Mouse (Mus musculus) ES-E14 (cell line): ENCODE measurements at regions not wholly inside any gene's neighbourhood (a gene's known extent, or its start where the extent isn't known, plus 50 kb on each side); places are given as distances from the start of the nearest gene placed in this dataset.

ENCODE experiments used
- DNase-seq: peaks from one replicate; pipeline ENCODE4 v3.0.0-alpha.2; 2013; ENCODE audit warnings: low read depth, low spot score
- H3K27ac ChIP-seq: 2 replicates; pipeline ENCODE4 v1.5.1; 2012; ENCODE audit warnings: low read depth, mild to moderate bottlenecking, low read length, moderate library complexity, mixed read lengths; ENCODE audit not compliant: poor library complexity, insufficient read depth, severe bottlenecking
- H3K36me3 ChIP-seq: 2 replicates; pipeline ENCODE4 v1.6.1; 2012; ENCODE audit warnings: mild to moderate bottlenecking, low read length, moderate library complexity, mixed read lengths; ENCODE audit not compliant: control insufficient read depth, poor library complexity, insufficient read depth, severe bottlenecking
- H3K4me1 ChIP-seq, 2 experiments: fragments of 150-350 bp in 1 of 2; sonication (generic) in 1 of 2; 2 replicates each; pipeline ENCODE4 v1.6.1; 2012; ENCODE audit warnings: low read length in 2 of 2, mild to moderate bottlenecking in 1 of 2, mixed read lengths in 1 of 2; ENCODE audit not compliant: control insufficient read depth in 2 of 2, insufficient read depth in 2 of 2, poor library complexity in 1 of 2
- H3K4me3 ChIP-seq, 2 experiments: fragments of 150-350 bp in 1 of 2; sonication (generic) in 1 of 2; 2 replicates each; pipeline ENCODE4 v1.5.1; 2012; ENCODE audit warnings: low read length in 2 of 2, low read depth in 1 of 2, mild to moderate bottlenecking in 1 of 2, mixed read lengths in 1 of 2; ENCODE audit not compliant: insufficient read depth in 1 of 2, poor library complexity in 1 of 2, severe bottlenecking in 1 of 2
- H3K9ac ChIP-seq: 2 replicates; pipeline ENCODE4 v1.6.1; 2012; ENCODE audit warnings: low read depth, mild to moderate bottlenecking, low read length, mixed read lengths; ENCODE audit not compliant: poor library complexity, insufficient read depth, severe bottlenecking
- H3K9me3 ChIP-seq: fragments of 150-350 bp; sonication (generic); 2 replicates; pipeline ENCODE4 v1.6.1; 2012; ENCODE audit warnings: low read depth, mild to moderate bottlenecking, low read length; ENCODE audit not compliant: control insufficient read depth, insufficient read depth
- CHD2 ChIP-seq: IDR thresholded peaks from 2 replicates; pipeline ENCODE4 v1.6.1; 2014; ENCODE audit warnings: mild to moderate bottlenecking, low read depth, low read length, inconsistent platforms
- HCFC1 ChIP-seq: IDR thresholded peaks from 2 replicates; pipeline ENCODE4 v1.6.1; 2012; ENCODE audit warnings: low read length, inconsistent platforms, borderline replicate concordance; ENCODE audit not compliant: insufficient read depth
- MAFK ChIP-seq: IDR thresholded peaks from 2 replicates; pipeline ENCODE4 v1.6.1; 2014; ENCODE audit warnings: mild to moderate bottlenecking, low read depth, low read length, inconsistent platforms; ENCODE audit not compliant: insufficient read depth
- ZC3H11A ChIP-seq: IDR thresholded peaks from 2 replicates; pipeline ENCODE4 v1.6.1; 2012; ENCODE audit warnings: low read depth, mild to moderate bottlenecking, inconsistent platforms, low read length, borderline replicate concordance
- ZNF384 ChIP-seq: IDR thresholded peaks from 2 replicates; pipeline ENCODE4 v1.6.1; 2012; ENCODE audit warnings: low read depth, low read length, inconsistent platforms
- in situ Hi-C, 2 experiments: fragments of 600-800 bp; cut with MboI; formaldehyde crosslinking; loops; one replicate each; pipeline ENCODE4 v1.15.1; 2025; ENCODE audit warnings: low sequenced_read_pairs in 2 of 2, inconsistent platforms in 1 of 2; ENCODE audit not compliant: unreplicated experiment in 2 of 2

- H3K9me3 ChIP-seq, result no peaks in the 10 kb centered on the region
- no peaks in the 10 kb centered on the region for H3K36me3 ChIP-seq
- no peak overlapping the region for H3K27ac ChIP-seq
- TF ChIP-seq ZC3H11A (no peak), HCFC1 (no peak), MAFK (no peak), CHD2 (no peak), ZNF384 (no peak)
- no peak overlapping the region for H3K4me3 ChIP-seq
- in situ Hi-C loops, result no loop called here
- H3K4me1 ChIP-seq, result no peaks in the 10 kb centered on the region
- no peak for DNase-seq
- H3K9ac ChIP-seq, result no peak overlapping the region
These were observed 174.7 kb downstream of the Pou4f1 start for GRCm38 (mm10) chr14:104293147-104293546.

GRCm38 (mm10) chr14:104280353-104280752 is 187.4 kb downstream of the Pou4f1 start:
- Histone ChIP-seq H3K4me3 (no peak overlapping the region), H3K27ac (no peak overlapping the region), H3K9me3 (no peaks in the 10 kb centered on the region), H3K4me1 (no peaks in the 10 kb centered on the region), H3K9ac (no peak overlapping the region), H3K36me3 (no peaks in the 10 kb centered on the region)
- in situ Hi-C loops, result no loop called here
- TF ChIP-seq CHD2 (no peak), ZNF384 (no peak), ZC3H11A (no peak)
- DNase-seq, result no peak

GRCm38 (mm10) chr14:104279890-104280289 is 187.9 kb downstream of the Pou4f1 start:
- Histone ChIP-seq H3K4me3 (no peak overlapping the region), H3K9ac (no peak overlapping the region), H3K27ac (no peak overlapping the region), H3K9me3 (no peaks in the 10 kb centered on the region), H3K4me1 (no peaks in the 10 kb centered on the region), H3K36me3 (no peaks in the 10 kb centered on the region)
- DNase-seq, result no peak
- in situ Hi-C loops, result no loop called here
- TF ChIP-seq CHD2 (no peak), ZC3H11A (no peak), ZNF384 (no peak), MAFK (no peak), HCFC1 (no peak)

- no peak overlapping the region for H3K9ac ChIP-seq
- no peak for TF ChIP-seq HCFC1
- TF ChIP-seq MAFK, result no peak
- TF ChIP-seq CHD2, result no peak
- TF ChIP-seq ZNF384, result no peak
- no peak for TF ChIP-seq ZC3H11A
- H3K4me3 ChIP-seq, result no peak overlapping the region
- no peak for DNase-seq
- H3K36me3 ChIP-seq, result no peaks in the 10 kb centered on the region
- H3K4me1 ChIP-seq, result no peaks in the 10 kb centered on the region
- no peak overlapping the region for H3K27ac ChIP-seq
- in situ Hi-C loops, result no loop called here
- H3K9me3 ChIP-seq, result no peaks in the 10 kb centered on the region
These were observed 193.0 kb downstream of the Pou4f1 start for GRCm38 (mm10) chr14:104274752-104275151.

- H3K36me3 ChIP-seq, result no peaks in the 10 kb centered on the region
- H3K9ac ChIP-seq, result no peak overlapping the region
- no peak overlapping the region for H3K27ac ChIP-seq
- no peaks in the 10 kb centered on the region for H3K4me1 ChIP-seq
- DNase-seq, result no peak
- H3K4me3 ChIP-seq, result no peak overlapping the region
- in situ Hi-C loops, result no loop called here
- TF ChIP-seq MAFK (no peak), HCFC1 (no peak), ZNF384 (no peak)
- H3K9me3 ChIP-seq, result no peaks in the 10 kb centered on the region
These were observed 202.7 kb downstream of the Pou4f1 start for GRCm38 (mm10) chr14:104264919-104265764.
